Mouse (Mus musculus): ENCODE data around the gene Ankrd11.

DNA sequence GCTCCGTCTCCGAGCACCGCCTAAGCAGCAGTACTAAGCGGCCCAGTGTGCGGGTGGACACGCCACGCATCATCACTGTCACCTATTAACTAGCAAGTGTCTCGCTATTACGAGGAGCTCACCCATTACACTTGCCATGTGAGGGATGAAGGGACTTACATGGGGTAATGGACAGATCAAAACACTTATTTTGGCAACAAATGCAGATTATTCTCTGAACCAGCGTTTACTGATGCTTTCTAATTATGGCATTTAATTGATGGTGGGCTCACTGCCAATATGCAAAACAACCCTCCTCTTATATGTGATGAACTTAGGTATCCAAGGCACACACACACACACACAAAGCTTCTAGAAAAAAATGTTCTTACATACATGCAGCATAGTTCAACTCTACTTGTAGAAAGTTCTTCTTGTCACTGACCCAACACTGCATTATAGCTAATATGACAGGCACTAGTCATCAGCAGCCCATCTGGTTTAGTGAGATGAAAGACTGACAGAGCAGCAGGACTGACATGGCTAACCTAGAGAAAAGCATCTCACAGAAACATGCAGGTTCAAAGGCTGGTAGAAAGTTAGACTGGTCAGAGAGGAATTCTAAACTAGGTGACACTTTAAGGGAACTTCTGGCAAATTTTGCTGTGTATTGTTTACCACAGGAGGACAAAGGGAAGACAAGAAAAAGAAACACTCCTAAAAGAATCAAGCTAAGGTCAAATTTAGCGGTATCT lies 2.5 kb downstream of the Ankrd11 start:
- TF ChIP-seq POLR2A (IDR thresholded peaks at IDR 0.05; ENCODE audit: insufficient read length, low read depth) = no peak
- TF ChIP-seq REST (IDR thresholded peaks at IDR 0.05; ENCODE audit: insufficient read depth, insufficient read length) = no peak
- no peak for TF ChIP-seq E2F4 (IDR thresholded peaks at IDR 0.05; ENCODE audit: insufficient read depth)
- no peak for TF ChIP-seq MYOG (IDR thresholded peaks at IDR 0.05; ENCODE audit: control insufficient read depth in 1 of 3, insufficient read depth in 1 of 3, insufficient read length in 2 of 3, low read depth in 2 of 3)
- TF ChIP-seq USF1 (IDR thresholded peaks at IDR 0.05; ENCODE audit: low read depth) = no peak

All from myocyte (in vitro differentiated cells).